Mouse (Mus musculus) central nervous system, embryonic 18 days (tissue): ENCODE data around the gene Slc25a33. TPM values are rescaled to one million over a fixed set of nuclear protein-coding genes. Genes with fewer than 3 reads are reported as not detected.

Source experiments
- polyA plus RNA-seq: library from polyadenylated mRNA; depleted of rRNA; stranded (reverse); fragments of >200 nt; gene quantifications from 2 replicates; pipeline ENCODE4 v1.2.3, GENCODE M21; 2012; rRNA removed

Gene Slc25a33
- 19.2 and 22.5 TPM in 2 replicates for polyA plus RNA-seq

GRCm38 (mm10) chr4:149774094-149774470 is at the start of gene Slc25a33:
Slc25a33 (minus strand) TSS chr4:149774277.

DNA sequence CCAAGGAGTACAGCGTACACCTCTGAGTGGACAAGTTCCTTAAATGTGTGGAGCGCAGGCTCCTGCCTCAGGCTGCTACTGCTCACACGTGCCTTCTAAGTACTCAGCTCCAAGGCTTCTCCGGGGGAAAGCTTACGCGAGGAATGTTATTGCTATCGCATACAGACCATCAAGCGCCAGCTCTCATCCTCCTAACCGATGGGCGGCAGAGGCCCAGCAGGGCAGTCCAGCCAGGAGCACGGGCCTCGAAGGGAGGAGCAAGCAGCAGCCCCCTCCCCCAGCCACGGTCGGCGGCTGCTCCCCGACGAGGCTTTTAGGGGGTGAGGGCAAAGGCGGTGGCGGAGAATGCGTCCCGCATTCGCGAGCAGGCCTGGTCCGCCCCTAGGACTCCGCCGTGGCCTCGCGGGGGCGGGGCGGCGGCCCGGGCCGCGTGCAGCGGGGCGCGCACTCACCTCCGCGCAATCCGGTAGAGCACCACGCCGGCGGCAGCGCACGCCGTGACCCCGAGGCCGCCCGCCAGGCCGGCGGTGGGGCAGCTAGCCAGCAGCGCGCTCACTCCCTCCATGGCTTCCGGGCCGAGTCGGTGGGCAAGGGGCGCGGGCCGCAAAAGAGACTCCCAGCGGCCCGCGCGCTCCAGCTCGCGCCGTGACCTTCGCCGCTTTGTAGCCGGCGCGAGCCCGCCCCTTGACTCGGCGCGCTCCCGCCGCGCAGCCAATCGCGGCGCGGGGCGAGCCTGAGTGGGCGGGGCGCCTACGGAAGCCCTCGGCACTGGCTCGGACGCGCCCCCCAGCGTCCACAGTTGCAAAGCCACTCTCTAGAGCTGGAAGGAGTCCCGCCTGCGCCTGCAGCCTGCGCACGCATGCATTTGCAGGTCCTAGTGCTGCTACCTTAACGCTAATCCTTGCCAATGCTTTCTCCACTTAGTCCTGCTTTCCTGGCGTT is 36.4 kb downstream of the Slc25a33 start, which contains the start of gene Tmem201:
Gene Tmem201, minus strand, starts transcription at position 662 of the 942 bp plus-strand sequence.

GRCm38 (mm10) chr4:149702210-149702979 is 71.7 kb downstream of the Slc25a33 start, which contains the start of gene Pik3cd:
Pik3cd (minus strand) TSS chr4:149702571.

Other genes with a start within 250 kb of the Slc25a33 start
- 87.7 and 97.3 TPM in 2 replicates for gene Clstn1, start 187.8 kb downstream of the Slc25a33 start, polyA plus RNA-seq
- 20.0 and 25.0 TPM in 2 replicates for gene Pik3cd, start 71.7 kb downstream of the Slc25a33 start, polyA plus RNA-seq
- gene Tmem201, start 36.2 kb downstream of the Slc25a33 start, polyA plus RNA-seq, result 55.1 and 61.0 TPM in 2 replicates
- gene Spsb1, start 180.8 kb upstream of the Slc25a33 start, polyA plus RNA-seq, result 7.2 and 8.9 TPM in 2 replicates
- 4.8 and 6.3 TPM in 2 replicates for gene H6pd, start 234.7 kb upstream of the Slc25a33 start, polyA plus RNA-seq